Mouse (Mus musculus): Measurements from ENCODE around the gene Arhgap30.

Arhgap30 gene

DNA sequence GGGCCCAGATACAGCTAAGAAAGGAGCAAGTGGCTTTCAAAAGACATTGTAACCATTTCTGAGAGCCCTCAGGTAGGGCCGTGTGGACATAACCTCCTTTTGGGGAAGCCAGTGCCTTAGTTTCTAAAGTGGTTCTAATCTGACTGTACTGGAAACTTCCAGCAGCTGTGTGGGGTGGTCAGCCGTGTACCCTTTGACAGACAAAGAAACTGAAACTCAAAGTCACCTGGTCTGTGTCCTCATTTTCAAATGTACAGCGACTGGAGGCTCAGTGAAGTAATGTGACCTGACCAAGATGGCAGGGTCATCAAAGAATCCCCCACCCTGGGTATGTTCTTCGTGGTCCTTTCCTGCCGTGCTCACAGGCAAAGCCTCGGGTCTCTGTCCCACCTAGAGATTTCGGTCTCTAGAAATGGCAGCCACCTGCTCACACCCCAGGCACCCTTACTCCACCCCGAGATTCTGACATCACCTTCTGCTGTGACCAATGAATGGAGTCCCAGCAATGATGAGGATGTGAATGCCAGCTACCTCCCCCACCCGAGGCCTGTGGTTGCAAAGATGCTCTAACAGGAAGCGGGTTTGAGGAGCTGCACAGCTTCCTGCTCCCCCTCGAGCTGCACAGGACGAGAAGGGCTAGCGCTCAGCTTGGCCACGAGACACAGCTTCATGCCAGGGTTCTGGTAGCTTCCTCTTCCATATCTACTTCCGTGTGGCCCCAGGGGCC lies at the start of gene Arhgap30:
TSS of gene Arhgap30 (plus strand) at position 579 of the 727 bp plus-strand sequence.
- no peak for DNase-seq (ENCODE audit: low read depth, low spot score)

DNA sequence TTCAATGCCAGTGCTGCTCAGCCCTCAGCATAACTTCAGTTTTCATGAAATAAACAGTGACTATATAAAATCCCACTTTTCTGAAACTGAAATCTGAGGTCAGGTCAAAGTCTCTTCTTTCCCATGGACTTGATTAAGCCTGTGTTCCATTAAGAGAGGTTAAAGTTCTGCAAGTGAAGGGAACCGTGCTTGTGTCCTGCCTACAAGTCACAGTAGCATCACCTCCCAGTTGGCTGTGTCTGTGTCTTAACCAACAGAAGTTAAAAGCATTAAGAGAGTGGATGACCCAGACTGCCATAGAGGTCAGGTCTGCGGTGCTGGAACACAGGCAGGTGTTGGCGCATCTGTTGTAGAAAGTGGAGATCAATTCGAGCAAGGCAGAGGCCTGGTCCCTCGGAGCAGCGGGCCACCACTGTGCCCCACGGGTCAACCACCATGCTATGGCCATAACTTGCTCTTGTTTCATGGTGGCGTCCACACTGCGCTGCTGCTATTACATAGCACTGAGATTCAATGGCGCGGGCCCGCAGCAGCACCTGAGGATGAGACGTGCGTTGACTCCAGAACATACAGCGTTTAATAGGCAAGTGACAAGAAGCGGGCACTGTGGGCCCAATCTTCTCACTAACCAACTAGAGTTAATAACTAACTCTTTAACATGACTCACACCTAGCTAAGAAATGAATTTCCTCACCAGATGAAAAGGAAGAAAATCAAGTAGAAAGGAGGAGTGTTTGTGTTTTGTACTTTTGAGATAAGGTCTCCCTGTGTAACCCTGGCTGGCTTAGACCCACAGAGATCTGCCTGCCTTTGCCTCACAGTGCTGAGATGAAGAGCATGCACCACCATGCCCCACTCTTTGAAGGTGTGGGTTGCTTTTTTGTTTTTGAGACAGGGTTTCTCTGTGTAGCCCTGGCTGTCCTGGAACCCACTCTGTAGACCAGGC lies 46.2 kb upstream of the Arhgap30 start:
- no peak for DNase-seq (ENCODE audit: low read depth, low spot score)

DNA sequence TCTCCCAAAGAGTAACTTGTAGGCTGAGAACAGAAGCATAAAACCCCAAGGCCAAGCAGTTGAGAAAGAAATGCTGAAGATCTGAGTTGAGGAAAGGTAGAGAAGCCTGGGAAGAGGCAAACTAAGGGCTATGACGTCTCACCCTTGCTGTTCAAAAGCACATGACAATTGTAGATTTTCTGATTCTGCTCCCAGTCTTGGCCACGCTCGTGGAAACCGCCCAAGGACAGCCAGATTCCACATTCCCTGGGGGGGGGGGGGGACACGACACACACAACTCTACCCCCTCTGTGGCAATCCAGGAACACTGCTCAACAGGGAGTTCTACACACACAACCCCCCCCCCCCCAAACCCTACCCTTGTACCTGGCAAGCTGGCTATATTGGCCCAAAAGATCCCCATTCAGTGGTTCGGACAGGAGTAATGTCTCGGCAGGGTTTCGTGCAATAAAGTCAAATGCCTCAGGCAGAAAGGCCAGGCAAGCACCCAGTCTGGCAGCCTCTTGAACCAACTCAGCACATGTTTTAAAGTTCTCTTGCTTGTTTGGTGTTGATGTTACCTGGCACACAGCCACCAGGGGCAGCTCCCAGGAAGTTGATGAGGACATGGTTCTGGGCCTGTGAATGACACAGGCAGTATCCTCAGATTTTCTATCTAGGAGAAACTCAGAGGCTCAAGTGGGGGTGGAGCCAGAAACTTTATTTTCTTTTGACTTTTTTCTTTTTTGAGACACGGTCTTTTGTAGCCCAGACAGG lies 44.7 kb upstream of the Arhgap30 start:
- no peak for DNase-seq (ENCODE audit: low read depth, low spot score)

DNA sequence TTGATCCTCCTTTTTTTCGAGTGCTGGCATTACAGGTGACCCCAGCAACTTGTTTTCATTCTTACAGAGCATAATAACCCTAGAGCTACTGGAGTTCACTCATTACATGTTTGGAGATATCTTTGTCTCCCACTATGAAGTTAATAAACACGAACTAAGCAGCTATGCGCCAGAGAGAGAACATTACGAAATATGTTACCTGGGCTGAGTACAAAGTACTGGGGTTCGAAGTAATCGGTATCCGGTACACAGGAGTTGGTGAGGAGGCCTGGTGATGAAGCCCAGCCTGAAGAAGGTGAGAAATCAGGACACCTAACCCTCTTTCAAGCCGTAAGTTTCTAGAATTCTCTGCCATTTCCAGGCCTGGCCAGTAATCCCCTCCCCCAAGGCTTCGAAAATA lies 44.0 kb upstream of the Arhgap30 start:
- no peak for DNase-seq (ENCODE audit: low read depth, low spot score)

DNA sequence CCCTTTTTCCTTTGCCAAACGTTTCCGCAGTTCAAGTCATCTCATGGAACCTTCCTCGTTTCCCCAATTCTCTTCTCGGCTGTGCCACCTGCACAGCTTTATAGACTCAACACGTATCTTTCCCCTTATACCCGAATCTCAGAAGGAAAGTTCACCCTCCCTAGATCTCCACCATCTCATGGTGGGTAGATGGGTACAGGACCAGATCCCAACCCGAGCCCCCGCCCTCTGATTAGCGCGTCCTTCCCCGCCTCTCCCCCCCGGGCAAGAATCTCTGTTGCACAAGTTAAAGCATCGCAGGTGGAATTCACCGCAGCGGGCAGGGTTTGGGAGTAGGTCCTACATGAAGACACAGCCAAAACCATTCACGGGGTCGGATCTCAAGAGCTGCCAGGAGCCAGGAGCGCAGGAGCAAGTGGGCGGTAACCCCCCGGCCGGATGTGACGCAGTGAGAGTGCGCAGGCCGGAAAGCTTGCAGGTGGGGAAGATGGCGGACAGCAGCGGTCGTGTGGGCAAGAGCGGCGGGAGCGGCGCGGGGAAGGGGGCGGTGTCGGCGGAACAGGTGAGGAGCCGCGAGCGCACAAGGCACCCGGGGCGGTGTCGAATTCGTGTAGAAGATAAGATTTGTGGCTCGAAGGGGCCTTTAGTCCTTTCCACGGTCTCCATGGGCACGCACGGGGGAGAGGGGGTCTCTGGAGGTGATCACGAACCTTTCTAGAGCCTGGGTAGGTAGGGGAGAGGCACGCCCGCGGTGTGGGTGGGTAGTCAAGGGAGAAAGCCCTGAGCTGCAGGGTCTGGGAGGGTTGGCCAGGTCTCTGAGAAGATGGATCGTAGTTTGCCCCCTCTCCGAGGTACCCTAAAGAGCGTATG lies 43.3 kb upstream of the Arhgap30 start, which contains the start of the genes Nit1 and Pfdn2:
TSS of gene Nit1 (minus strand) at position 422 of the 870 bp plus-strand sequence.
TSS of gene Pfdn2 (plus strand) at position 446 of the 870 bp plus-strand sequence.
- DNase-seq (ENCODE audit: low read depth, low spot score): peak; percentile 89

DNA sequence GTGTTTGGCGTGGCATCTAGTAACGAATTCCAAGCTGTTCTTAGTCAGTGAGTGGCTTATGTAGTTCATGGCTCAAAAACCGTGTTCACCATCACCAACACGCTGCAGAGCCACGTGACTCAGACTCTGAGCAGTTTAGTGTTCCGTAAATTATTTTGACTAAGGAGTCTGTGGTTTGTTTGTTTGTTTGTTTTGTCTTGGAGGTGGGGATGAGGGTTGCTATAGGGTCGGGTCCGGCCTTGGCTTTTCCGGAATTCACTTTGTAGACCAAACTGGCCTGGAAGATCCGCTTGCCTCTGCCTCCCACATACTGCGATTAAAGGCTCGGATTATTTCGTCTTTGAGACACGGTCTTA lies 42.7 kb upstream of the Arhgap30 start:
- DNase-seq (ENCODE audit: low read depth, low spot score): no peak

DNA sequence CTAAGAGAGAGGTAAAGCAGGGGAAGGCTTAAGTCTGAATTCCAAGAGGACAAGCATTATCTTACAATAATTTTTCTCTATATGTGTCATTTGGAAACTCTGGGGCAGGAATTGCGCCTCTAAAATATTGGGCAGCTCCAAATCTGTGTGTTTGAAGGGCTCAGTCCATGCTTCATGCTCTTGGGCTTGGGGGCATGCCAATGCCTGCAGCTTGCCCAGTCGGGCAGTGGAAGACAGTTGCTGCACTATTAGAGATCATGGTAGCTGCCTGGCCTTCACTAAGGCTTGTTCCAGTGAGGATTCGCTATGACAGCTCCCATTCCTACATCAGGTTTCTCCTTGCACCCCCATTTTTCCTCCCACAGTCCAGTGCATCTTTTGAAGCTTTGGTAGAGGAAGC lies 40.1 kb upstream of the Arhgap30 start:
- DNase-seq (ENCODE audit: low read depth, low spot score): no peak

DNA sequence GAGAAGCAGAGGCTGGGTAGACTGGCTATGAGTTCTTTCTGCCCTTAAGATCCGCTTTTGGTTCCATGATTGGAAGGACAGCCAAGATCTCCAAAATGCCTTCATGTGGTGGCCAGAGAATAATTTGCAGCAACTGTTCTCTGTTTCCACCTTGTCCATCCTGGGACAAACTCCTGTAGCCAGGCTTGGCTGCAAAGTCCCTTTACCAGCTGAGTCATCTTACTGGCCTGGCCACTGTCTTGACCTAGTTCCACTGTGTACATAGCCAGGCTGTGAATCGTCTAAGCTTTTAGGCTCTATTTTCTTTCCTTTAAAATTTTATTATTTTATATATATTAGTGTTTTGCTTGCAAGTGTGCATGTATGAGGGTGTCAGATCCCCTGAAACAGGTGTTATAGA lies 39.5 kb upstream of the Arhgap30 start:
- no peak for DNase-seq (ENCODE audit: low read depth, low spot score)

DNA sequence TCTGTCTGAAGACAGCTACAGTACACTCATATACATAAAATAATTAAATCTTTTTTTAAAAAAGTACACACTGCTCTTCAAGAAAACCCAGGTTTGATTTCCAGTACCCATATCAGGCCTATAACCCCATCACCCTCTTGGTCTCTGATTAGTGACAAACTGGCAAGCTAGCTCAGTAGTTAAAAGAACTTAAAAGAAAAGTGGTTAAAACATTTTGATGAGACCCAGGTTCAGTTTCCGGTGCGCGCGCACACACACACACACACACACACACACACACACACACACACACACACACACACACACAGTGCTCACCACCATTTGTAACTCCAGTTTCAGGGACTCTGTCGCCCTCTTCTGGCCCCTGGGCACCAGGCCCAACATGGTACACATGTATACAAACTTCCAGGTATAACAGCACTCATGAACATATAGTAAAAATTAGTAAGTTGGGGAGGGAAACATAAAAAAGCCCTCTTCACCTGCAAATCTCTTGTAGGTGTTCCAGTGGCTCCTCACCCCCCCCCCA lies 32.9 kb upstream of the Arhgap30 start:
- DNase-seq (ENCODE audit: low read depth, low spot score): no peak

DNA sequence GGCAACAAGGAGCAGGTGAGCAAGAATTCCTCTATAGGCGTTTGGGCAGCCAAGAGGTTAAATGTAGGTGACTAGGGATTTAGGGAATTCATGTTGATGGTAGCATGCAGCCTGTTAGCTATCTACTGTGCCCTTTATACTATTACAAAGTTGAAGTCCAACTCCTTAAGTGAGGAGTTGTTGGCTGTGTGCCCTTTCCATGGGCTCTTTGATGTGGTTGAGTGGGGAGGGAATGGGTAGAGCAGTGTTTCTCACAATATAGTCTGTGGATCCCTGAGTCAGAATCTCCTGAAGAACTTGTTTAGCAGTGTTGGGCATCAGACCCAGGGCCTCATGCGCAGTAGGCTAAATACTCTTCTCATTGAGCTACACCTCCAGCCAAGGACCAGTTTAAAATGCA lies 31.9 kb upstream of the Arhgap30 start:
- no peak for DNase-seq (ENCODE audit: low read depth, low spot score)

DNA sequence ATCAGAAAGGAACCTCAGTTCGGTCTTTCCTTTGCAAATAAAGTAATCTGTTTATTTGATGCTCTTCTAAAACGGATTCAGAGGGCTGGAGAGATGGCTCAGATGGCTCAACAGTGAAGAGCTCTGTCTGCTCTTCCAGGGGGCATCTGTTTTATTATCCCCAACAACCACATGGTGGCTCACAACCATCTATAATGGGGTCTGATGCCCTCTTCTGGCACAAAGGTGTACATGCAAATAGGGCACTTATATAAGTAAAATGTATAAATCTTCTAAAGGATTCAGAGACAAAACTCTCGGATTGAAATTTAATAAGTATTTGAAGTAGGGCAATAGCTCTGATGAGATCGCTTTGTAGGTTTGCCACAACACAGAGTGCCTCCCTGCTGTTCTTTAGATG lies 30.3 kb upstream of the Arhgap30 start:
- no peak for DNase-seq (ENCODE audit: low read depth, low spot score)

DNA sequence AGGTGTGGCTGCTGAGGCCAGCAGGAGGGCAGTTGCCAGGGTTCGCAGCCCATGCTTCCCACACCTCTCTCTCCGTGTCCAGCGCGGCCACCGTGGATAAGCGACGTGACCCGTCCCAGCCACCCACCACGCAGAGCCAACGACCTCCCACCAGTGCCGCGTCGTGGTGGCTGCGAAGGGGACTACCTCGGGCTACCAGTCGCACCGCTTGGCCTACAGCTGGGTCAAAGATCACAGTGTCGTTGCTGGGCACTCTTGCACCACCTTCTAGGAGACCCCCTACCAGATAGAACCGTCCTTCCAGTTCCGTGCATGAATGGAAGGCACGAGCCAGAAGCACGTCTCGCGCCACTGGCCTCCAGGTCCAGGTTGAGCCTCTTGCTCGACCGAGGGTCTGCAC lies 28.5 kb upstream of the Arhgap30 start:
- no peak for DNase-seq (ENCODE audit: low read depth, low spot score)

DNA sequence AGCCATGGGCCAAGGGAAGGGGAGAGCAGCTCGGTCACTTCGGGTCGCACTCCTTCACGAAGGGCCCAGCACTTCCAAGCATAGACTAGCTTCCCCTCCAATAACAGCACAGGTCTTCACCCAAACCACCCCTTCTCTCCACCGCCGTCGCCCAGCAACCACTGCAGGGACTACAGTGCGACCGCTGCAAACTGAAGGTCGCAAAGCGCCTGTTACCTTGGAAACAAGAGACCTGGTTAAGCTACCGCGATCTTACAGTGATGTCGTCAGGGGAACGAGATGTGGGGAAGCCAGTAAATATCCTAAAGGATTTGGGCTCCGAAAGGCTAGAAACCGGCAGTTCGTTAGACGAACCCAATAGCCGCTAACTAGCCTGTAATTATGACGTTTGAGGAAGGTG lies 28.1 kb upstream of the Arhgap30 start, which contains the start of gene Klhdc9:
TSS of gene Klhdc9 (minus strand) at position 143 of the 400 bp plus-strand sequence.
- peak; percentile 94 for DNase-seq (ENCODE audit: low read depth, low spot score)

DNA sequence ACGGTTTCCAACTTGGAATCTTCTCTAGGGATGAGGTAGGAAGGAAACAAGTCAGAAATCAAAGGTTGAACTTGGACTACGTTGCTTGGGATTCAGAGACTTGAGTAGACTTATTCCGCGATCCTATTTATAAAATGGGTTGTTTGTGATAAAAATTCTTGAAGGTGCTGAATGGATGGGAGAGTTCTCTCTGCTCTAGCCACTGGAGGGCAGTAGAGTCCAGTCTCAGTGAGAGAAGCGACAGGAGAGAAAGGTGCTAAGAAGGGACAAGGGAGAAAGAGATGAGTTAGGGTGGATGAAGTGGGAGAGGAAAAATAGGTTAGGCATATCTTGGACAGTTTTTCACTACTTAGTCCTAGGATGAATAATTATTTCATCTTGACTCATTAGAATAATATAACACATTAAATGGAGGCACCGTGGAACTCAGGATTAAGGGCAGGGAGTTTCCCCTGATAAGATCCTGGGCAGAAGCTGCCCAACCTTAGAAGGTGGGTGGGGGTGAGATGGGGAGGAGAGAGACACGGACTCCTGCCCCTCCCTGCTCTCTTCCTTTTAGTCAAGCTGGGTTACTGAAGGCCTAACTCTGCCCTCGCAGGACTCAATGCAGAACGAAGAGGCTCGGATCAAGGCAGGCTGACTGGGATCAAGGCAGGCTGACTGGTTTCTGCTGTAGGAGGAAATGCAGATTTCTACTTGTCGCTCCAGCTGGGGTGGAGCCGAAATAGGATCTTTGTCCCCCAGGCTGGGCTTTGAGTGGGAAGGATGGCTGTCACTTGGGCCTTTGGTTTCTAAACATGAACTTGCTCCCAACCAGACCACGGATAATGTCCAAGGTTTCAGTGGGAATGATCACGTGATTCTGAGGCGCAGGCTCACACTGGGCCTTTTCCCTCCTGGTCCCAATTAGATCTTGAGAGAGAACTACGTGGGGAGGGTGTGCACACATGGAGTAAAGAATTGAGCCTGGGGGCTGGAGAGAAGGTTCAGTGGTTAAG lies 27.3 kb upstream of the Arhgap30 start:
- peak; percentile 75 for DNase-seq (ENCODE audit: low read depth, low spot score)

DNA sequence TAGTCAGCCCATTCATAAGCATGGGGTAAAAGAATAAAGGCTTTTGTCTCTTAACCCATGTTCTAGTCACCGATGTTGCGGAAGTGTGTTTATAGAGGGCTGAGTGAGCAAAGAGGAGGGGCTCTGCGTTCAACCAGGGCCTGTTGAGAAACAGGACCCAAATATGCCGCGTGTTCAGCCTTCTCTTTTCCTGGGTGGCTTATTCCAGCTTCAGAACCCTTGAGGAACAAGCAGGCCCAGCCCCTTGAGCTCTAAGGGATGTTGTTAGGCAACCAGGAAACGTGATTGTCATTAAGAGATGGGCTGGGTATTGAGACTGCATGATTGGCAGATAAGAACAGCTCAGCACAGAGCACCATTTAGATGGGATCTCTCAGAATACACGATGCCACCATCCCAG lies 22.8 kb upstream of the Arhgap30 start:
- no peak for DNase-seq (ENCODE audit: low read depth, low spot score)

DNA sequence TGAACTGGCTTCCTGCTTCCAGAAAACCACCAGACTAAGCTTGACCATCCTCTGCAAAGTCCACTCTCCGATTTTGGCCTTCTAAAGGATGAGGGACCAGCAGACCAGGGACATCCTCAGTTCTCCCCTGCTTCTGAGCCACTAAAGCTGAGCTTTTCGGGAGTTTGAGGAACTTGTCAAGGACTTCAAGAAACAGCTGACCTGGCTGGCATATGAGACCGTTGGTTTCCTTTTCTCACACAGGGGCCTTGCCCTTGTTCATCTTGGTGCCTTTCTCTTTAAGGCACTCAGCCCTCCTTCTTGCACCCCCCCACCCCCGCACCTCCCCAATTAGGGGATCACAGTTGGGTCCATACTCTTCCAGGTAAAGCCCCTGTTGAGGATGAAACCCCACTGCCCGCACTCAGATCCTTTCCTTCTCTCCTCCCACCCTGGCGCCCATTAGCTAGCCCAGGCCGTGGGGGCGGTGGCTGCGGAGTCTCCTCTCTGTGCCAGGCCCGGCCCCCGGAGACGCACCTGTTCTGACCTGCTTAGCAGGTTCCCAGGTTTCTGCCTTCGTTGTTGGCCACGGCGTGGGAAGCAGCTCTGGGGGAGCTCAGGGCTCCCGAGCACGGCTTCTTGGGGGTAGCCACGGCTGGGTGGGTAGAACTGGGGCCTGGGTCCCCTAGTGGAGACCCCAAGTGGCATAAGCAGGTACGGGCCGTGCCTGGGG lies 18.8 kb upstream of the Arhgap30 start, which contains the start of gene Nectin4:
TSS of gene Nectin4 (plus strand) at position 255 of the 712 bp plus-strand sequence.
- no peak for DNase-seq (ENCODE audit: low read depth, low spot score)

DNA sequence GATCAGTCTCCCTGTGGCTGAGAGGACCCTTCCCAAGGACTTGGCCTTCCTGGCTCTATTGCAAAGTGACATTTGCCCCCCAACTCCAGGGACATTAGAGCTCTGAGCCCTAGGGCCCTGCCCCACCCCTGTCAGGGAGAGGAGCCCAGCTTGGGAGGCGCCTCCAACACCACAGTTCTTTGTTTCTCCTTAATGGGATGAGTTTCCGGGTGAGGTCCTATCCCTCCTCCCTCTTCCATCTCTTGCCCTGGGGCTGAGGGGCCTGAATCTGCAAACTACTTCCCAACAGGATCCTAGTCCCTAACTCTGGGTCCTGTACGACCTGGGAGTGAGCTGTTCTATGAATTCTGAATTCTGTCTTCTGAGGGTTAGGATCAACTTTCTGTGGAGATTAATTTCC lies 15.9 kb upstream of the Arhgap30 start:
- DNase-seq (ENCODE audit: low read depth, low spot score): no peak

DNA sequence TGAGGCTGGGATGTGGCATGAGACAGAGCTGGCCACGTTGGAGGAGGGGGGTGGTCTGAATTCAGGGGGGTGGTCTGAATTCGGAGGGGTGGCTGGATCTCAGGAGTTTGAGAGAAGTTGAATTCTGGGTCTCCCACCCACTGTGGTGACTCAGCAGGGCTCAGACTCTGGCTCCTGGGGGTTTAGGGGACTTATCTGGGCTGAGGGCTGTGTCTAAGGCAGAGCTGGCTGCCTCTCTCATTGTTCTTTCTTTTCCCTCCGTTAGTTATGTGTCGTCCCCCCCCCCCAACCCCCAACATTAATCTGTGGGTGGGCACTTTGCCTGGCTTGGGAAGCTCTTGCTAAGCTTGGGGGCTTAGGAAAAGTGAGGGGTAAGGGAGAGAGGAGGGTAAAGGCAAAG lies 14.8 kb upstream of the Arhgap30 start:
- no peak for DNase-seq (ENCODE audit: low read depth, low spot score)

DNA sequence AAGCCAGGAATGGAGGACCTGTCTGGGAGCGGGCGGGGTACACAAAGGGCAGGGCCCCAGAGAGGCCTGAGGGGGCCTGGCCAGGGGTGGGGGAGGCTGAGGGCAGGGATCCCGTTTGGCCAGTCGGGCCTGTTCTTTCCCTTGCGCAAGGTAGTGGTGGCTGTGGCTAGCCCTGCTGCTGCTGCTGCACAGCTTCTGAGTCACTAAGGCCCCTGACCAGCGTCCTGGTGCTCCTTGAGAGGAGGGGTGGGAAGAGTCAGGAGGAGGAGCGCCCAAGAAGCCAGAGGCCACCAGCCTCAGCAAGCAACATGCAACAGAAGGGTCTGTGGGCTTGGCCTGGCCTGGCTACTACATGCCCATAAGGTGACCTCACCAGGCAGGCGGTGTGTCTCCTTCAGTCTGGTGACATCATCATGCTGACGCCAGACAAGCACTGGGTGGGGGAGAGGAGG lies 13.1 kb upstream of the Arhgap30 start:
- DNase-seq (ENCODE audit: low read depth, low spot score): no peak

Data from forelimb bud, embryonic 11.5 days (tissue).